Mouse (Mus musculus): ENCODE measurements around the gene Tcf7l2.

Gene Tcf7l2

GRCm38 (mm10) chr19:55916211-55916610 lies 174.6 kb downstream of the Tcf7l2 start:
- DNase-seq, result no peak

DNA sequence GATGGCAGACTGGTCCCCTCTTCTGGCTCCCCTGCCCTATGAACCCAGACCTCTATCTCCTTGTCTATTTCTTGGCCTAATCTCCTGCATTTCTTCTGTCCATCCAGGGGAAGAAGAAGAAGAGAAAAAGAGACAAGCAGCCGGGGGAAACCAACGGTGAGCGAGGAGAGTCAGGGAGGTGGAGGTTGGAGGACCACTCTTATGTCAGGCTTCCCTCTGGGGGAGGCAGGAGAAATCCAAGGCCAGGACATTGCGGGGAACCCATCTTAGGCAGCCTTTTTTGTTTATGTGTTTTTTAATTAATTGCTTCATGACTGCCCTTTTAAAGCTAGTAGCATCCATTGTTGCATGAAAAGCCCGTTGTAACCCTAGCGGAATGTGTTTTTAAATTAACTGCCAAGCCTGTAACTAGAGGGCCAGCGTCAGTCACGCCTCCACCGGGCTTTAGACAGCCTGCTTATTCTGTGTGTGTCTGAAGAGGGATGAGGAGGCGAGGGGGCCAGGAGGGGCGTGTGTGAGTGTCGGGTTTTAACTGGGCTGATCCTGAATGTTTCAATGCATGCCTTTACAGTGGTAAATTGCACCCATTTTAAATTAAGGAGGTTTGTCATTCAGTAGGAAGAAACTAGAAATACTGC lies 182.3 kb downstream of the Tcf7l2 start:
- DNase-seq, result peak; percentile 50

- DNase-seq, result no peak
Measured at GRCm38 (mm10) chr19:55924800-55925199, 183.2 kb downstream of the Tcf7l2 start.

GRCm38 (mm10) chr19:55925425-55925803 lies 183.8 kb downstream of the Tcf7l2 start:
- peak; percentile 25 for DNase-seq

- no peak for DNase-seq
Measured at GRCm38 (mm10) chr19:55925804-55926521, 184.3 kb downstream of the Tcf7l2 start.

DNA sequence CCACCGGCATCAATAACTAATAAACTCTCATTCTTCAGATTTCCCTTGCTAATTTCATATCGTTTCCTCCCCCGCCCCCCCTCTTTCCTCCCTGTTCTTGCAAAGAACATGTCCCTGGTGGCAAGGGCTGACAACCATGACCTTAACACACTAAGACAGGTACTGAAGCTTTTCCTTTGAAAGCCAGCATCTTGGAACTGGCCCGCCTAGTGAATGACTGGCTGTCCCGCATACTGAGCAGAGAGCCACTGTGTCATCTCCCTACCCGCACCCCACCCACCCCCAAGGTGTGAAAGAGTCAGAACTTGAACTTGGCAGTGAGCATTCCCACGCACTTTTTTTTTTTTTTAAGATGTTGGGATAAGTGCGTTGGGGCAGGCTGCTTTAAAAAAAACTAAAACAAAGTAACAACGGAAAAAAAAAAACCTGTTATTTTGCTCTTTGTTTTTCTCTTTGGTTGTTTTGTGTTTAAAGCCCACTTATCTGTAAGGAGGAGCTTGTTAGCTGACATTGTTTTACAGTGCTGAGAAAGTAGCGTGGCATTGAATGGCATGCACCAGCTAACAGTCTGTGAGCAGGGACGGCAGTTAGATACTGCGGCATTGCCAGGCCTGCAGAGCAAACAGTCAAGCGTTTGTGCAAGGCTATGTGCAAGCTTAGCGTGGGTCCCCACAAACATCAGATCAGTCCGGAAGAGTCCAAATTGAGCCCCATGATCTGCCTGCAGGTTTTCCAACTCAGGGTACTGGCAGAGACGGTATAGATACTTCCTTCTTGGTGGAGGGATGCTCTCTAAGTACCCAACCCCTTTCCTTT lies 185.4 kb downstream of the Tcf7l2 start:
- DNase-seq, result no peak

GRCm38 (mm10) chr19:55927674-55928061 lies 186.0 kb downstream of the Tcf7l2 start:
- no peak for DNase-seq

DNA sequence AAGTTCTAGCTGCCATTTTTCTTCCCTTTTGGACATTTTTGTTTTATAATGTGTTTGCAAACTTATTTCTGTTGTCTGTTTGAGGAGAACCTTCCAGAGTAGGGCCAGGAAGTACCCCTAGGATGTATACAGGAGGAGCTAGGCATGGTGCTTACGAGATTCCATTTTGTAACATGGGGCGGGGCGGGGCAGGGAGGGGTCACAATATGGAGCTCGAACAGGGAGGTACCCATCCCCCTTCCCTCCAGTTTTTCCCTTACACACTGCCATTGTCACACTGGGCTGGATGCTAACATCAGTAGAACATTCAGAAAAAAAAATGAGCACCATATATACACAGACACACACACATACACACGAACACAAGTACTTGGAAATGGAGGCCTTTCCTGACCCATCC lies 187.1 kb downstream of the Tcf7l2 start:
- no peak for DNase-seq

- no peak for DNase-seq
Measured at GRCm38 (mm10) chr19:55931642-55932041, 190.0 kb downstream of the Tcf7l2 start.

DNA sequence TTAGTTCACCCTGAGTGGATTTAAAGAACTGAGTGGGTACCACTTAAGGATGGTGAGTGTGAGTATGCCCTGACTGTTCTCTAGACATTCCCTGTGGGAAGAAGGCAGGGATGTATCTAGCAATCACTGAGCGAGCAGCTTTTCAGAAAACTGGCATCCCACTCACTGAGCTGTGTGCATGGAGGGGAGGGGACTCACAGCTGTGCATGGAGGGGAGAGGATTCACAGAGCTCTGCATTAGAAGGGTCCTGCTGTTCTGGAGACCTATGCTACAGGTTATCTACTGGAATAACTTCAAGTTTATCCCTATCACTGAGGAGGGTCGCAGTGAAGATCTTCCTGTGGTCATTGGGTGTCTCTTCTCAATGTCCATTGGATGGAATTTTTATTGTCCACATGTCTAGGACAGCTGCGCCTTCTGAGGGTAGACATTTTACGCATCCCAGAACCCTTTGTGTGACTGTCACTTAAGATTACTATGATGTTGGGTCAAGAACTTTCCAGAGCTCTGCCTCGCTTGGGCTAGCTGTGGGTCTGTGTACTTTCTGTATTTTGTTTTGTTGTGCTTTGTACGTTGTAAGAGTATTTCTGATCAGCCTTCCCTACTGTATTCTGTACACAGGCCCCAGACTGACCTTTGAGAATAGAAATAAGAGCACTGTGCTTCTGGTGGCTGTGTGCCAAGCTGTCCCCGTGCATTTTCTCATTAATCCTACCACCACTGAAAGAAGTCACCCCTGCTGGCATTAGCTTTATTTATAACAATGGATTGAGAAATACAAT lies 192.5 kb downstream of the Tcf7l2 start:
- no peak for DNase-seq

DNA sequence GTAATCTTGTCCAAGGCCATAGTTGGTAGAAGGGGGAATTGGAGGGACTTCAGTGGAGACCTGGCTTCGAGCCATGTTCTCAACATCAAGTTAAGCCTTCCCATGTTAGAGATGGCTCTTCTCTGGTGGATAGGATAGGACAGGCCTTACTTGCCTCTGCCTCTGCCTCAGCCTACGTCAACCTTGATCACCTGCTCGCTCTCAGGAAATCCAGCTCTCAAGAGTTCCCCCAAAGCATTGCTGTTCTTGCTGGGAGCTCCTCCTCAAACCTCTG lies 193.0 kb downstream of the Tcf7l2 start:
- no peak for DNase-seq

- no peak for DNase-seq
Measured at GRCm38 (mm10) chr19:55937026-55937425, 195.4 kb downstream of the Tcf7l2 start.

DNA sequence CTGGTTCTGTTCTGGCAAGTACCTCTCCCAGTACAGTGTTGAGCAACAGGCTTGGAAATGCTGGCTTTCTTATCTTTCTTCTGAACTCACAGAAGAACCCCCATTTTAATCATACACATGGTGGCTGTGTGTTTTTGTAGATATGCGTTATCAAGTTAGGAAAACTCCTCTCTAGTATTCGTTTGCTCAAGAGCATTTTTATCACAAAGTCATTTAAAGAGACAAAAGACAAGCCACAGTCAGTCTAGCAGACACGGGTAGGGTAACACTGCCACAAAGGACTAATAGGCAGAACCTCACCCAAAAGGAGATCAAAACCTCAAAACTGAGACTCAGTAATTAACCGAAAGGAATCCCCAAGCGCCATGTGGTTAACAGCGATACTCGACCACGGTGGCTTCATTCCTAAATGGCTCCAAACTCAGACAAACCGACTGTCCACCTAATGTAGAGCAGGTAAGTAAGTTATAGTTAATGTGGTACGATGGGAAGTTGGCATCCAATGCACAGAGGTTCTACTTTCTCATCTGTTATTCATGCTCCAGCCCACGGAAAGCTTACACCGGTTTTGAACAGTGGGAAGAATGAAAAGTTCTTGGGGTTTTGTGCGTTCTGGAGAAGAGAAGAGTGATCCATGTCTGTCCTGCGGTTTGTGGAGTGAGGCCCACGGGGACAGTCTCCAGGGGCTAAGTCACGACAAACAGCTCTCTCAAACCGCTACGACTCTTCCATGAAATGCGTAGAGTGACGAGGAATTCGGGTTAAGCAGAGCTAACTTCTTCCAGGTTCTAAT lies 196.8 kb downstream of the Tcf7l2 start:
- no peak for DNase-seq

GRCm38 (mm10) chr19:55939090-55939489 lies 197.5 kb downstream of the Tcf7l2 start:
- no peak for DNase-seq

GRCm38 (mm10) chr19:55939719-55940118 lies 198.1 kb downstream of the Tcf7l2 start:
- no peak for DNase-seq

DNA sequence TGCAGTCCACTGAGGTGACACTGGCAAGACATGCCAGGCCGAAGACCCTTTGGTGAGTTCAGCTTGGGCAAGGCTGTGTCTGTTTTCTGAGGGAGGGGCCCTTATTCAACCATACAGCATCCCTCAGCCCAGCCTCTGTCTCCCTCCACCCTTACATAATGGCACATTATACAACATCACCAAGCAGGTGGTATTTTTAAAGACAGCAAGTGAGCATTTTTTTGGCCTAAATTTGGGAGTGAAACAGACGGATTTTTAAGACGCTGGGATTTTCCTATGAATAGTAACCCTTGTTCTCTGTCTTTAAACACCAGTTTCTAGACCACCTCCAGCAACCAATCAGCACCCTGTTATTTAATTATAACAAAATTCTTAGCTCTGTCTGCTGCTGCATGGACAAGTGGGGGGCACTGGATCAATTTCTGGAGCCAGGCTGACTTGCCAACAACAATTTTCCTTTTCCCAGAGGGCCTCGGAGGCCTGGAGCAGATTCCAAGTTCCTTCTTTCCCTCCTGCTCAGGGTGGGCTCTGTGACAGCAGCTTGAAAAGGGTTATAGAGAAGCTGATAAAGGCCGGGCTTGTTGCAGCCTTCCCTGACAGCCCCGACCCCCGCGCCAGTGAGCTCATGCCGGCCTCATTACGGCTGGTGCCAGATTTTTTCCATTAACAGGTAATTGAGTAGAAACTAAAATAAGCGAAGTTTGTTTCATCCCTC lies 199.1 kb downstream of the Tcf7l2 start:
- no peak for DNase-seq

- no peak for DNase-seq
Measured at GRCm38 (mm10) chr19:55941253-55942125, 199.9 kb downstream of the Tcf7l2 start.

DNA sequence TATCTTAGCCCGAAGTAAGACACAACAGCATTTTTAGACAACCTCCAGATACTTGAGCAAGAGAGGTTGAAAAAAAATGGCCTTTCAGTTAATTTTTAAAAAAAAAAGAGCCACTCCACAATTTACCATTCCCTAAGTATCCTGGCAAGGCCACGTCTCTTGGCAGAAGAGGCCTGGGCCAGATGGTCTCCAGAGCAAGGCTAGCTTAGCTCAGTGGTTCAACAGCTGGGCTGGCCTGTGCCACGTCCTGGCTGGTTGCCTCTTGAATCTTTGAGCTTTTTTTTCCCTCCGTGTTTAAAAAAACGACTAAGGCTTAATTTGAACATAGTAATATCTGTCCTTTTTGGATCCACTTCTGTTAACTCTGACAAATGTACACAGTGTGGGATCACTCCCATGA lies 209.8 kb downstream of the Tcf7l2 start:
- DNase-seq, result peak; percentile 70

GRCm38 (mm10) chr19:55953207-55953606 lies 211.6 kb downstream of the Tcf7l2 start:
- peak; percentile 22 for DNase-seq

DNA sequence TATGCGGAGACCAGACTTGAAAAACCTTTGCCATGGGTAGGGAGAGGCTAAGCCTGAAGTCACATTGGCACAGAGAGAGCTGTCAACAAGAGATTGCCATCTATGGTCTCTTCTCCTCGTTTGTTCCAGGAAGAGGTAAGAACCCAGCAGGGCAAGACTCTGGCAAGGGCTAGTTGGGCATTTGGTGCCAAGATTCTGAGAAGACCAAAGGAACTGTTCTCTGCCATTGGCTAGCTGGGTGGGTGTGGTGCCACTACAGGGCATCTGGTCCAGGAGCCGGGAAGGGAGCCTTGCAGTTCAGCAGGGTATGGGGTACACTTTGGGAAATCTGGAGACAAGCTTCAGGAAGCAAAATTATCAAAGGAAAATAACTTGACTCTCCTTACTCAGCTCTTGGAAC lies 213.5 kb downstream of the Tcf7l2 start:
- no peak for DNase-seq

- no peak for DNase-seq
Measured at GRCm38 (mm10) chr19:55956745-55957144, 215.1 kb downstream of the Tcf7l2 start.

Data from lung, postnatal 10 days (tissue).